Comparison of ENCODE assay signal across 15 mouse cellular contexts in the genomic region with DNA sequence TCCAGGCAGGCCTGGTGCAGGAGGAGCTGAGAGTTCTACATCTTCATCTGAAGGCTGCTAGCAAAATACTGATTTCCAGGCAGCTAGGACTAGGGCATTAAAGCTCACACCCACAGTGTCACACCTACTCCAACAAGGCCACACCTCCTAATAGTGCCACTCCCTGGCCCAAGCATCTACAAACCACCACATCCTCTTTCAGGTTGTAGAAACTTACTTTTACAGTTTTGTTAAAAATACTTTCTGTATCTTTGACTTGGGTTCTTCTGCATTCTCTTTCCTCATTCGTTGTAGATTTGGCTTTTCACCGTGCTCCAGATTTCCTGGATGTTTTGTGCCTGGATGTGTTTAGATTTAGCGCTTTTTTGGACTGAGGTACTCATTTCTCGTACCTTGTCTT. TPM values are rescaled to one million over a fixed set of nuclear protein-coding genes. Genes with fewer than 3 reads are reported as not detected.
DNase-seq lines count a peak whose midpoint lies in the region; ATAC-seq and TF ChIP-seq lines count a peak whose summit lies in the region.
"Not testable (repeated sequence)": the region's sequence is repeated elsewhere in the genome, so short reads cannot be mapped to it uniquely, and the experiment has no call there.
"Had no signal": no experiment of that assay in that cellular context is flagged by ENCODE, and none has a peak within 500 bp of the region (broad histone marks: within the 10 kb centered on the region; RNA-seq: fewer than 3 reads in every experiment).

No protein-coding gene starts in this region.

- not testable (repeated sequence) for H3K36me3 ChIP-seq in MEL (ENCODE audit: control insufficient read depth in 1 of 2, insufficient read depth in 2 of 2, low read length in 2 of 2)

- not testable (repeated sequence) for TF ChIP-seq POLR2A in MEL (IDR thresholded peaks at IDR 0.05; ENCODE audit: control insufficient read depth in 1 of 2, insufficient read depth in 1 of 2, low read depth in 1 of 2, low read length in 2 of 2, poor library complexity in 1 of 2)

- not testable (repeated sequence) for H3K9ac ChIP-seq in MEL (ENCODE audit: control insufficient read depth, low read depth, low read length, poor library complexity, severe bottlenecking)

- not testable (repeated sequence) for H3K4me1 ChIP-seq in MEL (ENCODE audit: control insufficient read depth in 1 of 2, insufficient read depth in 2 of 2, low read length in 2 of 2)

- TF ChIP-seq RAD21 in MEL (IDR thresholded peaks at IDR 0.05; ENCODE audit: low read depth, low read length): not testable (repeated sequence)

- not testable (repeated sequence) for H3K9me3 ChIP-seq in MEL (replicated peaks; ENCODE audit: insufficient read depth, low read length)

- not testable (repeated sequence) for H3K4me3 ChIP-seq in MEL (ENCODE audit: control insufficient read depth in 1 of 2, insufficient read depth in 1 of 2, low read depth in 2 of 2, low read length in 2 of 2)

- ATAC-seq in common myeloid progenitor, adult 5-6 weeks (replicated peaks; ENCODE audit: low read depth, poor library complexity, severe bottlenecking): peak; percentile 25; the same call in 1 of the 2 replicates
- peak; percentile 57 for ATAC-seq in megakaryocyte progenitor cell, adult 5-6 weeks (replicated peaks; ENCODE audit: poor library complexity)

- TF ChIP-seq CTCF in MEL (IDR thresholded peaks at IDR 0.05 in 2 of 3, conservative IDR thresholded peaks at IDR 0.05 in 1 of 3; ENCODE audit: control insufficient read depth in 1 of 3, insufficient read depth in 1 of 3, low read depth in 2 of 3, low read length in 3 of 3, poor library complexity in 1 of 3, severe bottlenecking in 1 of 3): not testable (repeated sequence)

- not testable (repeated sequence) for TF ChIP-seq EP300 in MEL (IDR thresholded peaks at IDR 0.05; ENCODE audit: low read depth in 1 of 2, low read length in 2 of 2)

- DNase-seq in A20 (ENCODE audit: low read depth, low spot score) (peak; percentile 46), MEL (ENCODE audit: low read depth, low spot score) (peak; percentile 25)
- peak; percentile 22 for DNase-seq in induced T-regulatory cell, adult 2 months (ENCODE audit: low read depth)

- not testable (repeated sequence) for H3K79me2 ChIP-seq in MEL (ENCODE audit: control insufficient read depth, insufficient read depth, low read length, poor library complexity)

- not testable (repeated sequence) for H3K27ac ChIP-seq in MEL (ENCODE audit: control insufficient read depth, low read depth, low read length)

- H3K27me3 ChIP-seq in MEL (ENCODE audit: control insufficient read depth in 1 of 2, insufficient read depth in 2 of 2, low read length in 2 of 2): not testable (repeated sequence)

RNA-seq across cellular contexts. Expression of a gene that starts 5.6 kb away (rescaled TPM):
- total RNA-seq in MEL (2012; rRNA removed): not detected in 2 replicates
- polyA plus RNA-seq in MEL (2012; ENCODE audit: insufficient read depth in 1 of 2, insufficient read length in 2 of 2, low read depth in 1 of 2, low replicate concordance in 2 of 2, missing spikeins in 1 of 2): under 1 TPM in 1 of 2 experiments, not detected in 1; 0.04 TPM
- total RNA-seq in common myeloid progenitor, adult 5-6 weeks (2017): not detected in 2 replicates
- total RNA-seq in megakaryocyte progenitor cell, adult 5-6 weeks (2015): not detected in 2 replicates
- total RNA-seq in megakaryocyte progenitor cell, adult 5-6 weeks (2017): not detected in 2 replicates
- total RNA-seq: adrenal gland, adult 18-20 months; adrenal gland, adult 8-10 months; adrenal gland, postnatal 14 days; adrenal gland, postnatal 36 days; G1E had no signal
- polyA plus RNA-seq: C2C12; embryonic facial prominence, embryonic 11.5 days; erythroblast, embryonic 14.5 days; forebrain, embryonic 10.5 days; forebrain, embryonic 12.5 days; G1E had no signal
